Mouse (Mus musculus) liver, postnatal 0 days (tissue): ENCODE measurements around the gene Mok.

ENCODE experiments used
- CTCF ChIP-seq: sonication (generic); IDR thresholded peaks from 2 replicates; pipeline ENCODE4 v1.5.1; 2016; ENCODE audit warnings: antibody characterized with exemption, low read depth
- EP300 ChIP-seq: IDR thresholded peaks from 2 replicates; pipeline ENCODE4 v1.6.1; 2016; ENCODE audit warnings: antibody characterized with exemption, low read depth, mild to moderate bottlenecking

DNA sequence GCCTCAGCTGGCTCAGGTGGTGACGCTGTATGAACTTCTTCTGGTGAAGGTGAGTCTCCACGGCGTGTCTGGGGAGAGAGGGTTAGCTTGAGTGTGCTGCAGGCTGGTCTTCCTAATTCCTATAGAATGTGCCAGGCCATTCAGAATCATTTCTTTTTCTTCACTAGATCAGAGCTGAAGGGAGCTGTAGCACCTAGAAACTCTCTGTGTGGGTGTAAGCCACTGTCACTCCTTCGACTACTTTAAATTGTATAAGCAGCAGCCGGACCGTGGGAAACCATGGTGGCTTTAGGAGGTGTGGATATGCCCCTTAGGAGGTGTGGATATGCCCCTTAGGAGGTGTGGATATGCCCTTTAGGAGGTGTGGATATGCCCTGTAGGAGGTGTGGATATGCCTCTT is 23.3 kb upstream of the Mok start:
- TF ChIP-seq CTCF (no peak), EP300 (no peak)
